In genomic region chr13:80806172-80806571, GRCm38 (mm10) we compare ENCODE assay signal across 9 mouse cellular contexts.
A peak's percentile ranks its signal among the peaks of the same experiment; 100 is the strongest.
DNase-seq lines count a peak whose midpoint lies in the region; TF ChIP-seq lines count a peak whose summit lies in the region.
"Had no signal": no experiment of that assay in that cellular context is flagged by ENCODE, and none has a peak within 500 bp of the region (broad histone marks: within the 10 kb centered on the region; RNA-seq: fewer than 3 reads in every experiment).

No protein-coding gene starts in this region.

- peak; percentile 68 for TF ChIP-seq CTCF in kidney, adult 2 months (conservative IDR thresholded peaks at IDR 0.05; ENCODE audit: insufficient read depth, insufficient read length, low read depth, low read length)
- peak; percentile 38; the same call in 1 of the 2 replicates for TF ChIP-seq CTCF in testis, adult 2 months (IDR thresholded peaks at IDR 0.05; ENCODE audit: control insufficient read depth, insufficient read depth, insufficient replicate concordance, low read depth, low read length)

- WGBS in kidney, adult 2 months: 57% methylated on average over 2 of the region's 2 CpGs

- H3K36me3 ChIP-seq in kidney, adult 2 months (ENCODE audit: control insufficient read depth, insufficient read depth, low read length): no peaks in the 10 kb centered on the region
- no peaks in the 10 kb centered on the region for H3K36me3 ChIP-seq in testis, adult 2 months (ENCODE audit: control insufficient read depth, insufficient read depth, low read length)
- H3K36me3 ChIP-seq: neural tube, embryonic 12.5 days had no signal

- peak; percentile 3 for DNase-seq in cerebellum, adult 9-10 months
- DNase-seq in cerebellum, adult 11-12 months: no peak
- peak; percentile 11 for DNase-seq in thymus, postnatal 0 days (ENCODE audit: low spot score)
- DNase-seq in thymus, postnatal 36 days: no peak
- peak; percentile 38 for DNase-seq in embryo, embryonic 11.5 days (ENCODE audit: low read depth, low spot score)
- peak; percentile 21 for DNase-seq in kidney, adult 2 months
- DNase-seq in lung, postnatal 36 days: peak; percentile 23

- H3K4me1 ChIP-seq in kidney, adult 2 months (ENCODE audit: control insufficient read depth, insufficient read depth, low read length): no peaks in the 10 kb centered on the region
- no peaks in the 10 kb centered on the region for H3K4me1 ChIP-seq in testis, adult 2 months (ENCODE audit: control insufficient read depth, insufficient read depth, low read length)
- H3K4me1 ChIP-seq: neural tube, embryonic 12.5 days had no signal

- TF ChIP-seq POLR2A in kidney, adult 2 months (IDR thresholded peaks at IDR 0.05; ENCODE audit: low read depth, low read length): no peak
- TF ChIP-seq POLR2A in testis, adult 2 months (IDR thresholded peaks at IDR 0.05; ENCODE audit: control insufficient read depth, low read depth, low read length): no peak

- H3K27ac ChIP-seq in kidney, adult 2 months (ENCODE audit: insufficient read depth, low read depth, low read length): no peak overlapping the region
- no peak overlapping the region for H3K27ac ChIP-seq in testis, adult 2 months (ENCODE audit: control insufficient read depth, insufficient read depth, low read depth, low read length)
- H3K27ac ChIP-seq: neural tube, embryonic 12.5 days had no signal

- H3K4me3 ChIP-seq in kidney, adult 2 months (ENCODE audit: insufficient read depth, low read depth, low read length): no peak overlapping the region
- H3K4me3 ChIP-seq in testis, adult 2 months (ENCODE audit: control insufficient read depth, low read depth, low read length): no peak overlapping the region
- H3K4me3 ChIP-seq: neural tube, embryonic 12.5 days had no signal

- no peaks in the 10 kb centered on the region for H3K27me3 ChIP-seq in kidney, adult 2 months (replicated peaks; ENCODE audit: control insufficient read depth, insufficient read depth, low read length)
- H3K27me3 ChIP-seq in testis, adult 2 months (ENCODE audit: control insufficient read depth, insufficient read depth, low read length): no peaks in the 10 kb centered on the region
- H3K27me3 ChIP-seq: neural tube, embryonic 12.5 days had no signal

Comparison
In these comparisons a context has a peak if more than half of its experiments do, and no peak if none do; other contexts are left out.
1. DNase-seq: peak in cerebellum, adult 9-10 months (single experiment), thymus, postnatal 0 days (single experiment), embryo, embryonic 11.5 days (single experiment), kidney, adult 2 months (single experiment) and lung, postnatal 36 days (single experiment); none in cerebellum, adult 11-12 months (single experiment) and thymus, postnatal 36 days (0 of 2).